Mouse (Mus musculus): Measurements from ENCODE around the gene Fgf15. TPM values are rescaled to one million over a fixed set of nuclear protein-coding genes. Genes with fewer than 3 reads are reported as not detected.
A peak's percentile ranks its signal among the peaks of the same experiment; 100 is the strongest.

The Fgf15 gene
- polyA plus RNA-seq, 1 experiment from 2014 or later = 0.10 TPM

GRCm38 (mm10) chr7:144938661-144939343, 42.5 kb downstream of the Fgf15 start:
- ChIA-PET POLR2A (interaction anchor here (0.7 to 4.2 kb wide), 5 partner anchors 21 to 304 kb away, joined by 3 to 21 read pairs (median 5); no protein-coding TSS in a partner anchor), CTCF (interaction anchor here (0.6 to 4.3 kb wide), 8 partner anchors 32 to 314 kb away, joined by 3 to 24 read pairs (median 4); no protein-coding TSS in a partner anchor)
- no peak for TF ChIP-seq CTCF (IDR thresholded peaks at IDR 0.05)
- no peak for DNase-seq (ENCODE audit: low read depth, low spot score)
- H3K27me3 ChIP-seq = no peaks in the 10 kb centered on the region
- in situ Hi-C loops (cut with MboI; ENCODE audit: low pct_unique_long_range_greater_than_20kb) = loop anchor here (5.0 to 10.0 kb wide), 3 partner anchors 168 to 303 kb away; no protein-coding TSS in a partner anchor
- ATAC-seq = no peak

- in situ Hi-C loops (cut with MboI; ENCODE audit: low pct_unique_long_range_greater_than_20kb) = loop anchor here (5.0 to 10.0 kb wide), 4 partner anchors 108 to 303 kb away; no protein-coding TSS in a partner anchor
- ATAC-seq (peak; percentile 24), DNase-seq (ENCODE audit: low read depth, low spot score) (no peak)
- no peaks in the 10 kb centered on the region for H3K27me3 ChIP-seq
- POLR2A ChIA-PET = interaction anchor here (0.7 to 4.2 kb wide), 5 partner anchors 20 to 182 kb away, joined by 3 to 21 read pairs (median 3); no protein-coding TSS in a partner anchor
- no peak for TF ChIP-seq CTCF (IDR thresholded peaks at IDR 0.05)
- CTCF ChIA-PET = interaction anchor here (0.6 to 4.3 kb wide), 7 partner anchors 32 to 313 kb away, joined by 3 to 24 read pairs (median 4); no protein-coding TSS in a partner anchor
These were observed 43.1 kb downstream of the Fgf15 start, which contains the start of gene Ccnd1 for GRCm38 (mm10) chr7:144939344-144940002. Ccnd1 (minus strand) TSS chr7:144939925.

- ChIA-PET CTCF (interaction anchor here (1.1 to 1.7 kb wide), 3 partner anchors 31 to 276 kb away, joined by 3 to 5 read pairs (median 4); no protein-coding TSS in a partner anchor), POLR2A (interaction anchor here (0.9 to 4.2 kb wide), 4 partner anchors 24 to 181 kb away, joined by 3 to 21 read pairs (median 4); no protein-coding TSS in a partner anchor)
- no peaks in the 10 kb centered on the region for H3K27me3 ChIP-seq
- in situ Hi-C loops (cut with MboI; ENCODE audit: low pct_unique_long_range_greater_than_20kb) = loop anchor here (5.0 kb wide), 1 partner anchor 107 kb away; no protein-coding TSS in a partner anchor
- no peak for TF ChIP-seq CTCF (IDR thresholded peaks at IDR 0.05)
- ATAC-seq (no peak), DNase-seq (ENCODE audit: low read depth, low spot score) (no peak)
These were observed 43.8 kb downstream of the Fgf15 start for GRCm38 (mm10) chr7:144940003-144940571.

GRCm38 (mm10) chr7:144940585-144940984, 44.3 kb downstream of the Fgf15 start:
- H3K27me3 ChIP-seq = no peaks in the 10 kb centered on the region
- no peak for TF ChIP-seq CTCF (IDR thresholded peaks at IDR 0.05)
- ATAC-seq (no peak), DNase-seq (ENCODE audit: low read depth, low spot score) (no peak)
- ChIA-PET CTCF (interaction anchor here (1.7 kb wide), 1 partner anchor 31 kb away, joined by 5 read pairs; no protein-coding TSS in a partner anchor), POLR2A (interaction anchor here (0.9 to 4.2 kb wide), 3 partner anchors 23 to 181 kb away, joined by 3 to 21 read pairs (median 3); no protein-coding TSS in a partner anchor)
- in situ Hi-C loops (cut with MboI; ENCODE audit: low pct_unique_long_range_greater_than_20kb) = loop anchor here (5.0 kb wide), 1 partner anchor 107 kb away; no protein-coding TSS in a partner anchor

GRCm38 (mm10) chr7:144941242-144941831, 45.0 kb downstream of the Fgf15 start:
- ATAC-seq (peak; percentile 8), DNase-seq (ENCODE audit: low read depth, low spot score) (no peak)
- in situ Hi-C loops (cut with MboI; ENCODE audit: low pct_unique_long_range_greater_than_20kb) = loop anchor here (5.0 kb wide), 1 partner anchor 106 kb away; no protein-coding TSS in a partner anchor
- POLR2A ChIA-PET = interaction anchor here (1.1 to 4.2 kb wide), 2 partner anchors 22 to 171 kb away, joined by 3 to 21 read pairs; no protein-coding TSS in a partner anchor
- TF ChIP-seq CTCF (IDR thresholded peaks at IDR 0.05) = no peak
- no peaks in the 10 kb centered on the region for H3K27me3 ChIP-seq
- CTCF ChIA-PET = interaction anchor here (0.8 kb wide), 1 partner anchor 164 kb away, joined by 3 read pairs; no protein-coding TSS in a partner anchor

- in situ Hi-C loops (cut with MboI; ENCODE audit: low pct_unique_long_range_greater_than_20kb) = loop anchor here (5.0 kb wide), 1 partner anchor 105 kb away; no protein-coding TSS in a partner anchor
- no peak for ATAC-seq
- no peaks in the 10 kb centered on the region for H3K27me3 ChIP-seq
These were observed 45.9 kb downstream of the Fgf15 start for GRCm38 (mm10) chr7:144942071-144942743.

GRCm38 (mm10) chr7:144942744-144943135, 46.4 kb downstream of the Fgf15 start:
- ChIA-PET POLR2A (no interaction called here), CTCF (no interaction called here)
- no peak for ATAC-seq
- no peaks in the 10 kb centered on the region for H3K27me3 ChIP-seq
- TF ChIP-seq CTCF (IDR thresholded peaks at IDR 0.05) = no peak
- DNase-seq (ENCODE audit: low read depth, low spot score) = no peak
- in situ Hi-C loops (cut with MboI; ENCODE audit: low pct_unique_long_range_greater_than_20kb) = loop anchor here (5.0 kb wide), 1 partner anchor 105 kb away; no protein-coding TSS in a partner anchor

More at GRCm38 (mm10) chr7:144942071-144942743, 45.9 kb downstream of the Fgf15 start:
- TF ChIP-seq CTCF (IDR thresholded peaks at IDR 0.05) = no peak
- ChIA-PET CTCF (interaction anchor here (0.8 kb wide), 1 partner anchor 163 kb away, joined by 3 read pairs; no protein-coding TSS in a partner anchor), POLR2A (no interaction called here)
- no peak for DNase-seq (ENCODE audit: low read depth, low spot score)

- no peak for TF ChIP-seq CTCF (IDR thresholded peaks at IDR 0.05)
- DNase-seq (ENCODE audit: low read depth, low spot score) (no peak), ATAC-seq (peak; percentile 31)
- CTCF ChIA-PET = no interaction called here
- H3K27me3 ChIP-seq = no peaks in the 10 kb centered on the region
- in situ Hi-C loops (cut with MboI; ENCODE audit: low pct_unique_long_range_greater_than_20kb) = loop anchor here (5.0 kb wide), 1 partner anchor 104 kb away; no protein-coding TSS in a partner anchor
- POLR2A ChIA-PET = no interaction called here
These were observed 46.9 kb downstream of the Fgf15 start for GRCm38 (mm10) chr7:144943254-144943653.

Other genes with a start within 250 kb of the Fgf15 start
- gene Ano1, start 144.6 kb upstream of the Fgf15 start, polyA plus RNA-seq (2021) = 0.49 TPM
- gene Fgf3, start 58.4 kb upstream of the Fgf15 start, polyA plus RNA-seq (2021) = not detected
- gene Fgf4, start 49.2 kb upstream of the Fgf15 start, polyA plus RNA-seq (2021) = not detected
- 35.9 TPM for gene LTO1, start 18.6 kb downstream of the Fgf15 start, polyA plus RNA-seq (2021)
- gene Ccnd1, start 43.4 kb downstream of the Fgf15 start, polyA plus RNA-seq (2021) = 110 TPM

All from Patski (cell line).